Mouse (Mus musculus): Measurements from ENCODE around the gene Sgsm1. TPM values are rescaled to one million over a fixed set of nuclear protein-coding genes. Genes with fewer than 3 reads are reported as not detected.

The Sgsm1 gene
- total and polyA plus RNA-seq, 2 experiments from 2014 or later, result 15.2 to 43.4 TPM

DNA sequence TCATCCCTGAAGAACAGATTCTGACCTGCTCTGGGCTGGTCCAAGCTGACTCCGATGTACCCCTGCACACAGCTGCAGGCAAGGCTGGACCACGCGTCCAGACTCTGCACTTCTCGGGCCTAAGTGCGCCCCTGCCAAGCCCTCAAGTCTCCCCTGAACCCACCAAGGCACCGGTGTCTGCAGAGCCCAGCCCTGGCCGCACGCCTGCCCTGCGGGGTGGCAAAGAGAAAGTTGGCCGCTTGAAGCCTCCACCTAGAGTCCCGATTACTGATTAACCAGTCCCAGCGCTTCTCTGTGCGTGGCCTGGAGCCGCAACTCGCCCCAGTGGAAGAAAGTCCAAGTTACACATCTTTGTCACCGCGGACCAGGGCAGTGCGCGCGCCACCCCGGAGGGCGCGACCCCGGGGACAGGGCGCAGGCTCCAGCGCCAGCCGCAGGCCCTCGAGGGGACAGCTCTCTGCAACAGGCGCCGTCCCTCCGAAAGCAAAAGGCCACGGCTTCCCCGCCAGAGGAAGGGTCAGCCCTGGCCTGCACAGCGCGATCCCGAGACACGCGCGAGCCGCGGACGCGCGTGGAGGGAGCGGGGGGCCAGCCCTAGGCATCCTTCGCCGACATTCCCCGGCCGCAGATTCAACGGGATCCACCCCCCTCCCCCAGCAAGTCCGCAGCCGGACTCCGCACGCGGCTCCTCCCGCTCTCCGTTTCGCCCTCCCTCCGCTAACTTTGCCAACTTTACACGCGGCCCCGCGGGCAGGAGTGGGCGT is 90.0 kb downstream of the Sgsm1 start:
- no peaks in the 10 kb centered on the region for H3K9me3 ChIP-seq (ENCODE audit: low read length)
- no peaks in the 10 kb centered on the region for H3K36me3 ChIP-seq (ENCODE audit: insufficient read depth, low read length)
- DNase-seq (ENCODE audit: low spot score) (peak; percentile 35), ATAC-seq (peak; percentile 71)
- H3K27me3 ChIP-seq (ENCODE audit: insufficient read depth, low read length), result no peaks in the 10 kb centered on the region
- WGBS, result 1% methylated on average over 60 of the region's 64 CpGs
- H3K4me3 ChIP-seq (ENCODE audit: low read length), result peak overlapping the region; percentile 55
- H3K4me2 ChIP-seq (ENCODE audit: low read depth, low read length), result peak overlapping the region; percentile 94
- H3K27ac ChIP-seq, result no peak overlapping the region
- no peaks in the 10 kb centered on the region for H3K4me1 ChIP-seq (ENCODE audit: insufficient read depth, low read length)
- TF ChIP-seq CTCF (IDR thresholded peaks at IDR 0.05; ENCODE audit: low read depth), result 0 out of 2 replicates have a peak, but pooled peaks have one; percentile 12
- peak overlapping the region; percentile 56 for H3K9ac ChIP-seq (replicated peaks; ENCODE audit: low read length)

DNA sequence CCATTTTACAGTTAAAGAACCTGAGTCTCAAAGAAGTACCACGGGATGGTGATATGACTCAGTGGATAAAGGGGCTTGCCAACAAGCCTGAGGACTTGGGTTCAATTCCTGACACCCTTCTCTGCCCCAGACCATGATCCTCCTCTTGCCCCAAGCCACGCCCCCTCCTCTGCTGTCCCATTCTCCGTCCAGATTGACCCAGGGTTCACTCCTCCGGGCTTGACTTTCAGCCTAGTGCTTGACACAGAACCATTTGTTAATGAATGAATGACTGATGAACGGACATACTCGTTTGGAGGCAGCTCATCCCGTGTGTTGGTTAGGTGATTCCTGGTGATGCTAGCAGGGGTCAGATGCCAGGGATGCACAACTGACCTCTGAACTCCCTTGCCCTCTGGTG is 90.7 kb downstream of the Sgsm1 start:
- peak overlapping the region; percentile 94 for H3K4me2 ChIP-seq (ENCODE audit: low read depth, low read length)
- no peak for TF ChIP-seq CTCF (IDR thresholded peaks at IDR 0.05; ENCODE audit: low read depth)

DNA sequence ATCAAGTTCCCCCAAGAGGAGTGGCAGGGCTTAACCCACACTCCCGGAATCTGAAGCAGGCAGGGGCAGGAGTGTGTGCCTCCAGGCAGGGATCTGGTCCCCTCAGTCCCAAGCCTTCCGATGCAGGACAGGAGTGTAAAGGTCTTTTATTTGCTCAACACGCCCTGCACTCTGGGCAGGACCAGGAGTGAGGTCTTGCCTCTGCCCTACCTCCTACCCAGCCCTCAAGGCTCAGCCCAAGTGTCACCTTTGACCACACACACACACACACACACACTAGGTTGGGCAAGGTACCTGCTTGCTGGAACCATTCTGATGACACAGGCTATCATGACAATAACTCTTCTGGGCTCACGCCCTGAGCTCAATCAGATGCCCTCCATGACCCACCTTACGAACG is 91.1 kb downstream of the Sgsm1 start:
- no peak for TF ChIP-seq CTCF (IDR thresholded peaks at IDR 0.05; ENCODE audit: low read depth)
- no peaks in the 10 kb centered on the region for H3K9me3 ChIP-seq (ENCODE audit: low read length)
- no peak for ATAC-seq
- no peak for DNase-seq (ENCODE audit: low spot score)
- H3K9ac ChIP-seq (replicated peaks; ENCODE audit: low read length), result no peak overlapping the region
- no peak overlapping the region for H3K4me2 ChIP-seq (ENCODE audit: low read depth, low read length)
- no peak overlapping the region for H3K4me3 ChIP-seq (ENCODE audit: low read length)
- H3K27ac ChIP-seq, result no peak overlapping the region
- no peaks in the 10 kb centered on the region for H3K36me3 ChIP-seq (ENCODE audit: insufficient read depth, low read length)
- H3K27me3 ChIP-seq (ENCODE audit: insufficient read depth, low read length), result no peaks in the 10 kb centered on the region
- no peaks in the 10 kb centered on the region for H3K4me1 ChIP-seq (ENCODE audit: insufficient read depth, low read length)
- WGBS, result 86% methylated on average over 6 of the region's 6 CpGs

More for the DNA sequence above, 90.7 kb downstream of the Sgsm1 start:
- H3K36me3 ChIP-seq (ENCODE audit: insufficient read depth, low read length), result no peaks in the 10 kb centered on the region
- H3K27me3 ChIP-seq (ENCODE audit: insufficient read depth, low read length), result no peaks in the 10 kb centered on the region
- H3K27ac ChIP-seq, result no peak overlapping the region
- ATAC-seq (no peak), DNase-seq (ENCODE audit: low spot score) (no peak)
- H3K4me1 ChIP-seq (ENCODE audit: insufficient read depth, low read length), result no peaks in the 10 kb centered on the region
- H3K4me3 ChIP-seq (ENCODE audit: low read length), result peak overlapping the region; percentile 55; the same call in 1 of the 2 replicates
- H3K9me3 ChIP-seq (ENCODE audit: low read length), result no peaks in the 10 kb centered on the region
- WGBS, result 50% methylated on average over 7 of the region's 7 CpGs
- no peak overlapping the region for H3K9ac ChIP-seq (replicated peaks; ENCODE audit: low read length)

DNA sequence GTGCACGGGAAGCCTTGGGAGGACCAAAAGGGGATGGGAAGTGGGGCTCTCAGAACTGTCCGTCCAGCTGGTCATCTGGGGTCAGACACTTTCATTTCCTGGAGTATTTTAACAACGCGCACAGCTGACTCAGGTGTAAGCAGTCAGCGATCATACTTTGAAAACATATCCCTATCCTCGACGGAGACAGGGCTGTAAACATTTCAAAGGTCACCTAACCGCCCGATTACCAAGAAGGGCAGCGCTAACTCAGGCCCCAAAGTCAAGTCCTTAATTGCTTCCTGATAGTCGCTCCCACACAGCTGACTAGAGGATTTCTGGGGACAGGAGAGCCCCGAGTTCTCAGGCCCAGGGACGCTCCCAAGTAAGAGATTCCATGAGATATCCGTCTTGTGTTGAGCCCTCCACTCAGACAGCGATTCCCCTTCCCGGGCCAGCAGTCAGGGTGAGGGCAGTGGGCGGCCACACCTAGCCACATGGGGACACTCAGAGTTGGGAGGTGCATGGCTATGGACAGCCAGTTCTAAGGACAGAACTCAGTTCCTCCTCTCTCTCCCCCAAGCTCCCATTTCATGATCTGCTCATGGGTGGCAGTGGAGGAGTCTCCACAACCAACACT is 91.9 kb downstream of the Sgsm1 start:
- Histone ChIP-seq H3K36me3 (ENCODE audit: insufficient read depth, low read length) (no peaks in the 10 kb centered on the region), H3K9me3 (ENCODE audit: low read length) (no peaks in the 10 kb centered on the region), H3K4me1 (ENCODE audit: insufficient read depth, low read length) (no peaks in the 10 kb centered on the region), H3K4me3 (ENCODE audit: low read length) (no peak overlapping the region), H3K27me3 (ENCODE audit: insufficient read depth, low read length) (no peaks in the 10 kb centered on the region), H3K4me2 (ENCODE audit: low read depth, low read length) (no peak overlapping the region), H3K27ac (no peak overlapping the region), H3K9ac (replicated peaks; ENCODE audit: low read length) (no peak overlapping the region)
- ATAC-seq, result no peak
- DNase-seq (ENCODE audit: low spot score), result no peak
- 79% methylated on average over 17 of the region's 17 CpGs for WGBS
- TF ChIP-seq CTCF (IDR thresholded peaks at IDR 0.05; ENCODE audit: low read depth), result no peak

DNA sequence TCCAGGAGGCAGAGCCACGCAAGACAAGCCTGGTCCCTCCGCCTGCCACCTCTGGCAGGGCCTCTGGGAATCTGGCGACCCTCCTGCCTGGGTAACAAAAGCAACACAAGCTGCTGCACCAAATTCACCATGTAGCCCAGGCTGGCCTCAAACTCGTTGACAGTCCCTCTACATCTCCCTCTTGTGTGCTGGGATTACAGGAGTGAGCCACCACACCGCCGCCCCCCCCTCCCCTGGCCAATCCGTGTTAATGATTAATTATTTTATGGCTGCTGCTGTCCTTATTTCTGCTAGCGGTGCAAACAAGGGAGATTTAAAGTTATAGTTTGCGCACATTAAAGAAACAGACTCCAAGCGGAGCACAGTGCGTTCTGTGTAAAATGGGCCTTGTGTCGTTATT is 93.5 kb downstream of the Sgsm1 start:
- no peaks in the 10 kb centered on the region for H3K9me3 ChIP-seq (ENCODE audit: low read length)
- WGBS, result 72% methylated on average over 12 of the region's 12 CpGs
- ATAC-seq (no peak), DNase-seq (ENCODE audit: low spot score) (no peak)
- no peaks in the 10 kb centered on the region for H3K4me1 ChIP-seq (ENCODE audit: insufficient read depth, low read length)
- no peaks in the 10 kb centered on the region for H3K36me3 ChIP-seq (ENCODE audit: insufficient read depth, low read length)
- no peak overlapping the region for H3K4me3 ChIP-seq (ENCODE audit: low read length)
- no peak for TF ChIP-seq CTCF (IDR thresholded peaks at IDR 0.05; ENCODE audit: low read depth)
- H3K4me2 ChIP-seq (ENCODE audit: low read depth, low read length), result no peak overlapping the region
- H3K27ac ChIP-seq, result no peak overlapping the region
- H3K9ac ChIP-seq (replicated peaks; ENCODE audit: low read length), result no peak overlapping the region
- no peaks in the 10 kb centered on the region for H3K27me3 ChIP-seq (ENCODE audit: insufficient read depth, low read length)

DNA sequence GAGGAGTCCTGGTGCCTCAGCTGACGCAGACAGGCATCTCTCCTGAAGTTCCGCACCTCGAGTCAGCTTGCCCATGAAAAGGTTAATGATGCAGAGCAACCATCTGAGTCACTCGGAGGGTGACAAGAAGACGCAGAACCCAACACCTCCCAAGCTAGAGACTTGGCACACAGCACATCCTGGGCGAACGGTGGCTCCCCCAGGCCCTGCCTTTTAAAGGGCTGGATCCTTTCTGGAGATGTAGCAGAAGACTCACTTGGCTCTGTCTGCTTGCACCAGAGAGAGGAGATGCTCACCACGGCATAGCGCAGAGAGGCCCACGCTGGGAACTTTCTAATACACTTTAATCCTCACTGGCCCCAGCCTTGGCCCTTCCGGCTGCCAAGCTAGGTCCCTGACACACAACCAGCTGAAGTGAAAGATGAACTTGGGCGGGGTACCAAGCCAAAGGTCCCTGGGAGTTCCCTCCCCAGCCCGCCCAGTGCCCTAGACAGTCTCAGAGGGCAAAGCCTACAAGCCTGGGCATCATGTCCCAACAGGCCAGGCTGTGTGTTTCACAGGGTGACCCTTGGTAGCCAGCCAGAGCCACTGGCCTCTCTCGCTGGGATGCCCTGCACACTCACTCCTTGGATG is 94.1 kb downstream of the Sgsm1 start:
- Histone ChIP-seq H3K27ac (no peak overlapping the region), H3K4me2 (ENCODE audit: low read depth, low read length) (no peak overlapping the region), H3K36me3 (ENCODE audit: insufficient read depth, low read length) (no peaks in the 10 kb centered on the region), H3K9me3 (ENCODE audit: low read length) (no peaks in the 10 kb centered on the region), H3K4me3 (ENCODE audit: low read length) (no peak overlapping the region), H3K9ac (replicated peaks; ENCODE audit: low read length) (no peak overlapping the region), H3K4me1 (ENCODE audit: insufficient read depth, low read length) (no peaks in the 10 kb centered on the region), H3K27me3 (ENCODE audit: insufficient read depth, low read length) (no peaks in the 10 kb centered on the region)
- no peak for DNase-seq (ENCODE audit: low spot score)
- no peak for ATAC-seq
- 59% methylated on average over 14 of the region's 14 CpGs for WGBS
- TF ChIP-seq CTCF (IDR thresholded peaks at IDR 0.05; ENCODE audit: low read depth), result no peak

Measured in hindbrain, postnatal 0 days (tissue).